Mouse (Mus musculus): Measurements from ENCODE around the gene Qk. TPM values are rescaled to one million over a fixed set of nuclear protein-coding genes. Genes with fewer than 3 reads are reported as not detected.

Gene Qk
- polyA plus RNA-seq, 1 experiment: 43.2 TPM

GRCm38 (mm10) chr17:10190857-10191256 lies 128.8 kb downstream of the Qk start:
- Histone ChIP-seq H3K36me3 (ENCODE audit: control insufficient read depth, insufficient read depth) (no peaks in the 10 kb centered on the region), H3K27me3 (ENCODE audit: control insufficient read depth, insufficient read depth, insufficient read length) (no peaks in the 10 kb centered on the region), H3ac (ENCODE audit: control insufficient read depth, insufficient read length, low read depth) (no peak overlapping the region), H3K4me3 (ENCODE audit: insufficient read depth, poor library complexity, severe bottlenecking) (no peak overlapping the region), H3K79me3 (ENCODE audit: low read depth) (no peaks in the 10 kb centered on the region), H3K79me2 (ENCODE audit: control insufficient read depth, insufficient read depth) (no peaks in the 10 kb centered on the region)
- no peak for TF ChIP-seq CTCF (IDR thresholded peaks at IDR 0.05; ENCODE audit: control insufficient read depth, insufficient read depth, insufficient read length)
- TF ChIP-seq CEBPB (IDR thresholded peaks at IDR 0.05; ENCODE audit: low read depth): no peak
- TF ChIP-seq MAX (IDR thresholded peaks at IDR 0.05): no peak
- TF ChIP-seq FOSL1 (IDR thresholded peaks at IDR 0.05; ENCODE audit: insufficient read depth, low read length, poor library complexity, severe bottlenecking): no peak
- TF ChIP-seq MYOD1 (IDR thresholded peaks at IDR 0.05; ENCODE audit: control insufficient read depth, insufficient read length, low read depth): no peak
- no peak for TF ChIP-seq MYOG (IDR thresholded peaks at IDR 0.05; ENCODE audit: control insufficient read depth, extremely low read depth, insufficient read length)

- no peak overlapping the region for H3ac ChIP-seq (ENCODE audit: control insufficient read depth, insufficient read length, low read depth)
- no peaks in the 10 kb centered on the region for H3K79me3 ChIP-seq (ENCODE audit: low read depth)
- H3K36me3 ChIP-seq (ENCODE audit: control insufficient read depth, insufficient read depth): no peaks in the 10 kb centered on the region
- no peaks in the 10 kb centered on the region for H3K27me3 ChIP-seq (ENCODE audit: control insufficient read depth, insufficient read depth, insufficient read length)
- H3K79me2 ChIP-seq (ENCODE audit: control insufficient read depth, insufficient read depth): no peaks in the 10 kb centered on the region
- TF ChIP-seq MYOG (IDR thresholded peaks at IDR 0.05; ENCODE audit: control insufficient read depth, extremely low read depth, insufficient read length) (no peak), CTCF (IDR thresholded peaks at IDR 0.05; ENCODE audit: control insufficient read depth, insufficient read depth, insufficient read length) (no peak), CEBPB (IDR thresholded peaks at IDR 0.05; ENCODE audit: low read depth) (no peak), USF1 (IDR thresholded peaks at IDR 0.05; ENCODE audit: low read depth) (no peak), FOSL1 (IDR thresholded peaks at IDR 0.05; ENCODE audit: insufficient read depth, low read length, poor library complexity, severe bottlenecking) (no peak), MAX (IDR thresholded peaks at IDR 0.05) (no peak), MYOD1 (IDR thresholded peaks at IDR 0.05; ENCODE audit: control insufficient read depth, insufficient read length, low read depth) (no peak)
- H3K4me3 ChIP-seq (ENCODE audit: insufficient read depth, poor library complexity, severe bottlenecking): no peak overlapping the region
These were observed 131.2 kb downstream of the Qk start for GRCm38 (mm10) chr17:10188481-10188880.

DNA sequence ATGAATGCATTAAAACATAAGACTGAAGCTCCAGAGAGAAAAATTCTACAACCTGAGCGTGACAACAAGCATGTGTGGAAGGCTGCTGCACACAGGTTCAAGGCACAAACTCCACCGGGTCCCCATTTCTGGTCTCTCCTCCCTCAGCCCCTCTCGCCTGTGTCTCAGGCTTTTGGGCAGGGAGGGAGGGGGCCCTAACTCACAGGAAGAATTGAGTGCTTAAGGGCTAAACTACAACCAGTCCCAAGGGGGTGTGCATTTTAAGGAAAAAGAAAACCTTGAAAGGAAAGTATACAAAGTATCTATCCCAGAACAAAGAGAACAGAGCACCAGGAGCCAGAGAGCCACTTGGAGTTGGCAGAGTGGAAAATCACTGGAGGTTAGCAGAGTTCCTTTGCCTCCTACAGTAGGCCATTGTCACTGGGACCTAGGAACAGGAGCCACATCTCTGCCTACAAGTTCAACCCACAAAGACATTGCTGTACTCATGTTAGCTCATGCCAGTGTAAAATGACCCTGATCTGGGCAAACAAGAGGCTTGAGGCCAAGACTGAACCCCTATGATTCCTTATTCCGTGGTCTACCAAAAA lies 132.1 kb downstream of the Qk start:
- TF ChIP-seq MAX (IDR thresholded peaks at IDR 0.05): no peak
- TF ChIP-seq CTCF (IDR thresholded peaks at IDR 0.05; ENCODE audit: control insufficient read depth, insufficient read depth, insufficient read length): no peak
- H3K36me3 ChIP-seq (ENCODE audit: control insufficient read depth, insufficient read depth): no peaks in the 10 kb centered on the region
- no peaks in the 10 kb centered on the region for H3K79me2 ChIP-seq (ENCODE audit: control insufficient read depth, insufficient read depth)
- H3ac ChIP-seq (ENCODE audit: control insufficient read depth, insufficient read length, low read depth): no peak overlapping the region
- H3K4me3 ChIP-seq (ENCODE audit: insufficient read depth, poor library complexity, severe bottlenecking): no peak overlapping the region
- no peaks in the 10 kb centered on the region for H3K27me3 ChIP-seq (ENCODE audit: control insufficient read depth, insufficient read depth, insufficient read length)
- no peaks in the 10 kb centered on the region for H3K79me3 ChIP-seq (ENCODE audit: low read depth)

- H3ac ChIP-seq (ENCODE audit: control insufficient read depth, insufficient read length, low read depth): no peak overlapping the region
- H3K27me3 ChIP-seq (ENCODE audit: control insufficient read depth, insufficient read depth, insufficient read length): no peaks in the 10 kb centered on the region
- H3K36me3 ChIP-seq (ENCODE audit: control insufficient read depth, insufficient read depth): no peaks in the 10 kb centered on the region
- no peaks in the 10 kb centered on the region for H3K79me3 ChIP-seq (ENCODE audit: low read depth)
- TF ChIP-seq USF1 (IDR thresholded peaks at IDR 0.05; ENCODE audit: low read depth): no peak
- TF ChIP-seq CTCF (IDR thresholded peaks at IDR 0.05; ENCODE audit: control insufficient read depth, insufficient read depth, insufficient read length): no peak
- TF ChIP-seq MYOD1 (IDR thresholded peaks at IDR 0.05; ENCODE audit: control insufficient read depth, insufficient read length, low read depth): no peak
- TF ChIP-seq FOSL1 (IDR thresholded peaks at IDR 0.05; ENCODE audit: insufficient read depth, low read length, poor library complexity, severe bottlenecking): no peak
- TF ChIP-seq MYOG (IDR thresholded peaks at IDR 0.05; ENCODE audit: control insufficient read depth, extremely low read depth, insufficient read length): no peak
- TF ChIP-seq CEBPB (IDR thresholded peaks at IDR 0.05; ENCODE audit: low read depth): no peak
- no peak for TF ChIP-seq MAX (IDR thresholded peaks at IDR 0.05)
- H3K79me2 ChIP-seq (ENCODE audit: control insufficient read depth, insufficient read depth): no peaks in the 10 kb centered on the region
- H3K4me3 ChIP-seq (ENCODE audit: insufficient read depth, poor library complexity, severe bottlenecking): no peak overlapping the region
These were observed 137.9 kb downstream of the Qk start for GRCm38 (mm10) chr17:10181761-10182160.

DNA sequence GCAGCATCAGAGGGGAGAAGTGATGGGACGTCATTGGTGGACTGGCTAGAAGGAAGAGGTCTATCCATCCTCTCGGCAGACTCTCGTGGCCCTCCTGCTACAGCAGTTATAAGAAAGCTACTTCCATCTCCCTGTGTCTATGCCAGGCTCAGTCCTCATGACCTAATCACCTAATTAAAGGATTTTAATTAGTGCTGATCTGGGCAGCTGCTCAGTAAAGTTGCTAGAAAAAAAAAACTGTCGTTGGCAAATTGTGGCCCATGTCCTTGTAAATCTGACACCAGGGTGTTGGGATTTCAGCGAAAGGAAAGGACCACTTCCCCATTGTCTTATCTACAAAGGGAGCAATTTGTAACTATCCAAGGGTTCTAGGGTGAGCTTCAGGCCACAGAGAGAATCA lies 142.6 kb downstream of the Qk start:
- H3K4me3 ChIP-seq (ENCODE audit: insufficient read depth, poor library complexity, severe bottlenecking): no peak overlapping the region
- no peaks in the 10 kb centered on the region for H3K36me3 ChIP-seq (ENCODE audit: control insufficient read depth, insufficient read depth)
- no peaks in the 10 kb centered on the region for H3K79me3 ChIP-seq (ENCODE audit: low read depth)
- H3ac ChIP-seq (ENCODE audit: control insufficient read depth, insufficient read length, low read depth): no peak overlapping the region
- H3K79me2 ChIP-seq (ENCODE audit: control insufficient read depth, insufficient read depth): no peaks in the 10 kb centered on the region
- H3K27me3 ChIP-seq (ENCODE audit: control insufficient read depth, insufficient read depth, insufficient read length): no peaks in the 10 kb centered on the region
- TF ChIP-seq MAX (IDR thresholded peaks at IDR 0.05) (no peak), CEBPB (IDR thresholded peaks at IDR 0.05; ENCODE audit: low read depth) (no peak), FOSL1 (IDR thresholded peaks at IDR 0.05; ENCODE audit: insufficient read depth, low read length, poor library complexity, severe bottlenecking) (no peak), CTCF (IDR thresholded peaks at IDR 0.05; ENCODE audit: control insufficient read depth, insufficient read depth, insufficient read length) (no peak), USF1 (IDR thresholded peaks at IDR 0.05; ENCODE audit: low read depth) (no peak), MYOG (IDR thresholded peaks at IDR 0.05; ENCODE audit: control insufficient read depth, extremely low read depth, insufficient read length) (no peak), MYOD1 (IDR thresholded peaks at IDR 0.05; ENCODE audit: control insufficient read depth, insufficient read length, low read depth) (no peak)

DNA sequence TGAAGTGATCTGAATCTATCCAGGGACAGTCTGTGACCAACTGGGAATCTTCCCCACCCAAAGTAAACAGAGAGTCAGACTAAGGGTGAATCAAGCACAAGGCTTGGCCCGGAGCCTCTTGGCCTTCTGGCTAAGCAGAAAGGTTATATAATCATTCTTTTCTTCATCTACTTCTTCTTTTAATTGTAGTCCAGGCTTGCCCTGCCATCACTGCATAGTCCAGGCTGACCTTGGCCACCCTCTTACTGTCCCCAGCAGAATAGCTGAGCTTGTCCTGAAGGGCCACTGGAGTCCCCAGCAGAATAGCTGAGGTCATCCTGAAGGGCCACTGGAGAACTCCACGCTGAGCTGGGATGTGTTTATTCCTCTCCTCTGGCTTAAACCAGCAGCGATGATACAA lies 158.4 kb downstream of the Qk start:
- Histone ChIP-seq H3K4me3 (ENCODE audit: insufficient read depth, poor library complexity, severe bottlenecking) (no peak overlapping the region), H3K79me3 (ENCODE audit: low read depth) (no peaks in the 10 kb centered on the region)
- no peak for TF ChIP-seq FOSL1 (IDR thresholded peaks at IDR 0.05; ENCODE audit: insufficient read depth, low read length, poor library complexity, severe bottlenecking)
- no peak for TF ChIP-seq MYOG (IDR thresholded peaks at IDR 0.05; ENCODE audit: control insufficient read depth, extremely low read depth, insufficient read length)
- TF ChIP-seq MAX (IDR thresholded peaks at IDR 0.05): no peak
- no peak for TF ChIP-seq MYOD1 (IDR thresholded peaks at IDR 0.05; ENCODE audit: control insufficient read depth, insufficient read length, low read depth)
- TF ChIP-seq USF1 (IDR thresholded peaks at IDR 0.05; ENCODE audit: low read depth): no peak

More for the DNA sequence above, 158.4 kb downstream of the Qk start:
- Histone ChIP-seq H3K36me3 (ENCODE audit: control insufficient read depth, insufficient read depth) (no peaks in the 10 kb centered on the region), H3K27me3 (ENCODE audit: control insufficient read depth, insufficient read depth, insufficient read length) (no peaks in the 10 kb centered on the region), H3K79me2 (ENCODE audit: control insufficient read depth, insufficient read depth) (no peaks in the 10 kb centered on the region), H3ac (ENCODE audit: control insufficient read depth, insufficient read length, low read depth) (no peak overlapping the region)
